Mouse (Mus musculus) lung, adult 2 months (tissue): ENCODE results near the gene Snrpg.

Source experiments
- CTCF ChIP-seq: fragments of 200-500 bp; IDR thresholded peaks from 2 replicates; pipeline ENCODE4 v1.5.1; 2011; ENCODE audit warnings: mild to moderate bottlenecking, low read length, control low read depth; ENCODE audit not compliant: insufficient read depth
- POLR2A ChIP-seq: fragments of 200-500 bp; IDR thresholded peaks from 2 replicates; pipeline ENCODE4 v1.6.1; 2011; ENCODE audit warnings: low read depth, mild to moderate bottlenecking, control low read depth, low read length, borderline replicate concordance; ENCODE audit errors: extremely low read depth

DNA sequence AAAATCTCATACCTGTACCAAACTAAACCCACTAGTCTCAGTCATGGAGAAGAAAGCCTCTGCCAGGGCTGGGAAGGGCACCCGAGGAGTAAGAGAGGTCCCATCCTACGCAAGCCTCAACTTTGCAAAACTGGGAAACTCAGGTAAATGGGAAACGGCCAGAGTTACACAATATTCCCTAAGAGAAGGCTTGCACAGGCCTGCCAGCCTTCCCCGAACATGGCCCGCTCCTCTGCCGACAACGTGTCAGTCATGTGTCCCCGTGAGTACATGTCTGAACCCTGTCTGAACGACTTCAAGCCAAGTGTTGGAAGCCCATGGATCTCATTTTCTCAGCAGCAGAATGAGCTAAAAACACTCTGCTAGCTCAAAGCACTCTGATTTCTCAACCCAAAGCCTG, 23.9 kb downstream of the Snrpg start:
- TF ChIP-seq CTCF (no peak), POLR2A (no peak)
